12 mouse cellular contexts compared by ENCODE assay signal in the genomic region with DNA sequence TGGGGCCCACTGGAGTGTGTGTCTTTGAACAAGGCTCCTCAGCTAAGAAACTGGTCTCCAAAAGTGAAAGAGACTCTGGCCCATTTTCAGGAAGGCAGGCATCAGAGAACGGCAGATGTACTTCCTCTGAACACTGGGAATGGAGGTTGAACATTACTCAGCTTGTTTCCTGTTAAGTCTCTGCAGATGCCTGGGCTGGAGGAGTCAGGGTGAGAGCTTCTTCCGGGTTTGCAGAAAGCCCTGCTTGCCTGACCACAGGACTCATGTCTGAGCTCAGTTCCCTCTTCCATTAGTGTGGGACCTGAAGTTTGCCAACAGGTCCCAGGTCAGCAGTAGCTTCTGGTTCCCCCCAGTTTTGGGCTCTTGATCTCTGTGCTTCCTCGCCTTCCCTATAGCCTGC. TPM values are rescaled to one million over a fixed set of nuclear protein-coding genes. Genes with fewer than 3 reads are reported as not detected.
DNase-seq lines count a peak whose midpoint lies in the region; ATAC-seq and TF ChIP-seq lines count a peak whose summit lies in the region.
"Had no signal": no experiment of that assay in that cellular context is flagged by ENCODE, and none has a peak within 500 bp of the region (broad histone marks: within the 10 kb centered on the region; RNA-seq: fewer than 3 reads in every experiment).

A gene (minus strand): TSS at position 44 of the 400 bp plus-strand sequence.

- H3K27ac ChIP-seq in kidney, postnatal 0 days = no peak within 1 kb of the TSS
- no peak within 1 kb of the TSS for H3K27ac ChIP-seq in kidney, embryonic 14.5 days (ENCODE audit: low read depth, low read length)
- no peak within 1 kb of the TSS for H3K27ac ChIP-seq in midbrain, embryonic 13.5 days
- H3K27ac ChIP-seq: embryonic facial prominence, embryonic 12.5 days; limb, embryonic 12.5 days; neural tube, embryonic 13.5 days had no signal

- H3K9me3 ChIP-seq in kidney, postnatal 0 days (replicated peaks; ENCODE audit: low read length) = no peaks in the 10 kb centered on the region
- H3K9me3 ChIP-seq in kidney, embryonic 14.5 days (ENCODE audit: control insufficient read depth, low read length) = no peaks in the 10 kb centered on the region
- no peaks in the 10 kb centered on the region for H3K9me3 ChIP-seq in midbrain, embryonic 13.5 days
- H3K9me3 ChIP-seq: embryonic facial prominence, embryonic 12.5 days; limb, embryonic 12.5 days; neural tube, embryonic 13.5 days had no signal

- no peak for TF ChIP-seq CTCF in kidney, postnatal 0 days (IDR thresholded peaks at IDR 0.05; ENCODE audit: low read depth)

- 70% methylated on average over 3 of the region's 3 CpGs for WGBS in kidney, postnatal 0 days
- 67% methylated on average over 3 of the region's 3 CpGs for WGBS in kidney, embryonic 14.5 days
- 83% methylated on average over 3 of the region's 3 CpGs for WGBS in midbrain, embryonic 13.5 days

- no peak within 1 kb of the TSS for H3K4me3 ChIP-seq in kidney, postnatal 0 days (replicated peaks; ENCODE audit: low read depth, low read length)
- H3K4me3 ChIP-seq in kidney, embryonic 14.5 days (ENCODE audit: low read length) = no peak within 1 kb of the TSS
- no peak within 1 kb of the TSS for H3K4me3 ChIP-seq in midbrain, embryonic 13.5 days (replicated peaks)
- H3K4me3 ChIP-seq: embryonic facial prominence, embryonic 12.5 days; limb, embryonic 12.5 days; neural tube, embryonic 13.5 days had no signal

- no peak within 1 kb of the TSS for H3K4me2 ChIP-seq in kidney, postnatal 0 days (ENCODE audit: low read length)
- H3K4me2 ChIP-seq in kidney, embryonic 14.5 days (replicated peaks; ENCODE audit: low read depth, low read length) = no peak within 1 kb of the TSS
- H3K4me2 ChIP-seq in midbrain, embryonic 13.5 days (replicated peaks) = no peak within 1 kb of the TSS
- H3K4me2 ChIP-seq: embryonic facial prominence, embryonic 12.5 days; limb, embryonic 12.5 days; neural tube, embryonic 13.5 days had no signal

- no peak within 1 kb of the TSS for H3K9ac ChIP-seq in kidney, postnatal 0 days (ENCODE audit: low read depth, low read length)
- no peak within 1 kb of the TSS for H3K9ac ChIP-seq in kidney, embryonic 14.5 days (ENCODE audit: low read depth, low read length)
- no peak within 1 kb of the TSS for H3K9ac ChIP-seq in midbrain, embryonic 13.5 days (replicated peaks)
- H3K9ac ChIP-seq: embryonic facial prominence, embryonic 12.5 days; limb, embryonic 12.5 days; neural tube, embryonic 13.5 days had no signal

- H3K27me3 ChIP-seq in kidney, postnatal 0 days (ENCODE audit: insufficient read depth, low read length) = no peaks in the 10 kb centered on the region
- H3K27me3 ChIP-seq in kidney, embryonic 14.5 days (ENCODE audit: control insufficient read depth, insufficient read depth, low read length) = no peaks in the 10 kb centered on the region
- no peaks in the 10 kb centered on the region for H3K27me3 ChIP-seq in midbrain, embryonic 13.5 days
- H3K27me3 ChIP-seq: embryonic facial prominence, embryonic 12.5 days; limb, embryonic 12.5 days; neural tube, embryonic 13.5 days had no signal

- H3K36me3 ChIP-seq in kidney, postnatal 0 days (ENCODE audit: insufficient read depth, low read length) = no peaks in the 10 kb centered on the region
- no peaks in the 10 kb centered on the region for H3K36me3 ChIP-seq in kidney, embryonic 14.5 days (ENCODE audit: control insufficient read depth, insufficient read depth, low read length)
- H3K36me3 ChIP-seq in midbrain, embryonic 13.5 days = no peaks in the 10 kb centered on the region
- H3K36me3 ChIP-seq: embryonic facial prominence, embryonic 12.5 days; limb, embryonic 12.5 days; neural tube, embryonic 13.5 days had no signal

- no peaks in the 10 kb centered on the region for H3K4me1 ChIP-seq in kidney, postnatal 0 days (replicated peaks; ENCODE audit: insufficient read depth, low read length)
- no peaks in the 10 kb centered on the region for H3K4me1 ChIP-seq in kidney, embryonic 14.5 days (ENCODE audit: control insufficient read depth, insufficient read depth, low read length)
- H3K4me1 ChIP-seq in midbrain, embryonic 13.5 days (replicated peaks) = no peaks in the 10 kb centered on the region
- H3K4me1 ChIP-seq: embryonic facial prominence, embryonic 12.5 days; limb, embryonic 12.5 days; neural tube, embryonic 13.5 days had no signal

- ATAC-seq in kidney, postnatal 0 days (replicated peaks; ENCODE audit: low FRiP score, low read depth) = no peak
- ATAC-seq in kidney, embryonic 14.5 days (ENCODE audit: low FRiP score, low TSS enrichment) = no peak
- no peak for ATAC-seq in midbrain, embryonic 13.5 days

- DNase-seq in kidney, postnatal 0 days (ENCODE audit: low spot score) = peak; percentile 12
- DNase-seq in T-cell, adult 2 months (ENCODE audit: low spot score) = peak; percentile 9
- peak; percentile 41 for DNase-seq in induced T-regulatory cell, adult 2 months (ENCODE audit: low read depth)
- peak; percentile 25 for DNase-seq in naive thymus-derived CD4-positive, alpha-beta T cell, adult 2 months (ENCODE audit: low read depth)
- no peak for DNase-seq in embryo, embryonic 10.5 days (ENCODE audit: low spot score)
- DNase-seq in frontal cortex, postnatal 36 days (ENCODE audit: low spot score in 2 of 2) = no peak

RNA-seq across cellular contexts. Expression of the gene that starts here (rescaled TPM):
- polyA plus RNA-seq in kidney, postnatal 0 days (2015; fragmentation: Nextera tagmentation; extraction: Ambion mirVana) = 0.04 TPM in 1 of 2 replicates, not detected in the other
- polyA plus RNA-seq in kidney, embryonic 14.5 days (2014; fragmentation: Nextera tagmentation; extraction: Ambion mirVana) = 0.16 TPM in 1 of 2 replicates, not detected in the other
- 0.05 and 0.09 TPM in 2 replicates for polyA plus RNA-seq in midbrain, embryonic 13.5 days (2015; fragmentation: Nextera tagmentation; extraction: Ambion mirVana)
- polyA plus RNA-seq: brain, embryonic 14.5 days had no signal

Comparison
In these comparisons a context has a peak if more than half of its experiments do, and no peak if none do; other contexts are left out.
1. Peak in DNase-seq in kidney, postnatal 0 days; RNA of the gene not detected or under 1 TPM.
2. DNase-seq: peak in T-cell, adult 2 months (single experiment), induced T-regulatory cell, adult 2 months (single experiment) and naive thymus-derived CD4-positive, alpha-beta T cell, adult 2 months (single experiment); none in embryo, embryonic 10.5 days (single experiment) and frontal cortex, postnatal 36 days (0 of 2).